Mouse (Mus musculus) monocyte, adult 2 months (primary cell): ENCODE measurements around the gene Otulin.

Experiments
- DNase-seq, 2 experiments: peaks; one replicate each; pipeline ENCODE4 v3.0.0; 2022; ENCODE audit warnings: low spot score in 2 of 2, low read depth in 1 of 2

Gene Otulin

GRCm38 (mm10) chr15:27582428-27582827 lies 48.1 kb downstream of the Otulin start:
- no peak for DNase-seq

GRCm38 (mm10) chr15:27581640-27582039 lies 48.9 kb downstream of the Otulin start:
- DNase-seq, result no peak

- no peak for DNase-seq
These were observed 49.7 kb downstream of the Otulin start for GRCm38 (mm10) chr15:27580771-27581170.

- DNase-seq, result no peak
These were observed 50.6 kb downstream of the Otulin start for GRCm38 (mm10) chr15:27579853-27580252.

GRCm38 (mm10) chr15:27578918-27579317 lies 51.6 kb downstream of the Otulin start:
- DNase-seq, result no peak

- DNase-seq, result no peak
These were observed 52.3 kb downstream of the Otulin start for GRCm38 (mm10) chr15:27577915-27578780.

GRCm38 (mm10) chr15:27576886-27577285 lies 53.6 kb downstream of the Otulin start:
- no peak for DNase-seq

- DNase-seq, result no peak
These were observed 54.6 kb downstream of the Otulin start for GRCm38 (mm10) chr15:27575932-27576331.

- no peak for DNase-seq
These were observed 55.3 kb downstream of the Otulin start for GRCm38 (mm10) chr15:27574992-27575781.

GRCm38 (mm10) chr15:27571179-27571578 lies 59.3 kb downstream of the Otulin start:
- DNase-seq, result no peak

- no peak for DNase-seq
These were observed 60.1 kb downstream of the Otulin start for GRCm38 (mm10) chr15:27570385-27570784.

- DNase-seq, result no peak
These were observed 60.6 kb downstream of the Otulin start for GRCm38 (mm10) chr15:27569924-27570323.

GRCm38 (mm10) chr15:27568371-27568770 lies 62.1 kb downstream of the Otulin start:
- no peak for DNase-seq

GRCm38 (mm10) chr15:27567356-27567755 lies 63.1 kb downstream of the Otulin start:
- DNase-seq, result no peak

- DNase-seq, result no peak
These were observed 64.8 kb downstream of the Otulin start for GRCm38 (mm10) chr15:27565626-27566185.

GRCm38 (mm10) chr15:27564106-27565100 lies 66.1 kb downstream of the Otulin start:
- no peak for DNase-seq

GRCm38 (mm10) chr15:27560315-27560714 lies 70.2 kb downstream of the Otulin start:
- no peak for DNase-seq

- DNase-seq, result no peak
These were observed 71.9 kb downstream of the Otulin start for GRCm38 (mm10) chr15:27558456-27559147.

GRCm38 (mm10) chr15:27553554-27553953 lies 76.9 kb downstream of the Otulin start:
- DNase-seq, result no peak

- DNase-seq, result no peak
These were observed 78.3 kb downstream of the Otulin start for GRCm38 (mm10) chr15:27552129-27552700.
